In the genomic region with DNA sequence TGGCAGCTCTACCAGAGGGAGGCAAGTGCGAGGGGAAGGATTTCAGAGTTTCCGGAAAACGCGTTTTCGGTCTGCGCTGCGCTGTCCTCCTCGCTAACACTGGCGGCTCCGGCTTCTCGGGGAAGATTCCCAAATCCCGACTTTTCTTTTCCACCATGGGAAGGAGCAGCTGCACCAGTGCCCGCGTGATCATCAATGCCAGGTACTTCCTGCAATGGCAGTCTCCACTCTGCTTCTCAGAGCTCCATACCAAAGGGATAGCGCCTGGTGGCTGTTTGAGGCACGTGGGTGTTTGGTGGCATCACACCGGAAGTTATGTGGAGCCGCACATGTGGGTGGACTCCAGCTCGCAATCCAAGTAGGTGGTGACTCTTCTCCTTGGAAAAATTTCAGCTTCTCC, we compare ENCODE assay signal across 17 mouse cellular contexts. TPM values are rescaled to one million over a fixed set of nuclear protein-coding genes. Genes with fewer than 3 reads are reported as not detected.
DNase-seq lines count a peak whose midpoint lies in the region; ATAC-seq and TF ChIP-seq lines count a peak whose summit lies in the region.
"Had no signal": no experiment of that assay in that cellular context is flagged by ENCODE, and none has a peak within 500 bp of the region (broad histone marks: within the 10 kb centered on the region; RNA-seq: fewer than 3 reads in every experiment).

No protein-coding gene starts in this region.

- peak overlapping the region; percentile 21 for H3K4me3 ChIP-seq in cortical plate, adult 2 months (ENCODE audit: insufficient read depth, low read length)
- H3K4me3 ChIP-seq in midbrain, postnatal 0 days (ENCODE audit: low read depth, low read length) = no peak overlapping the region
- H3K4me3 ChIP-seq: lung, embryonic 15.5 days; neural tube, embryonic 15.5 days had no signal

- H3K4me1 ChIP-seq in cortical plate, adult 2 months (ENCODE audit: control insufficient read depth, insufficient read depth, low read length) = no peaks in the 10 kb centered on the region; the same call in 1 of the 2 replicates
- no peaks in the 10 kb centered on the region for H3K4me1 ChIP-seq in midbrain, postnatal 0 days (ENCODE audit: insufficient read depth, low read length)
- H3K4me1 ChIP-seq: lung, embryonic 15.5 days; neural tube, embryonic 15.5 days had no signal

- WGBS in midbrain, postnatal 0 days = 93% methylated on average over 19 of the region's 19 CpGs

- peak; percentile 35; the same call in 1 of the 2 replicates for TF ChIP-seq POLR2A in cortical plate, adult 2 months (IDR thresholded peaks at IDR 0.05; ENCODE audit: extremely low read depth, insufficient read depth, low read length)

- no peaks in the 10 kb centered on the region for H3K9me3 ChIP-seq in midbrain, postnatal 0 days (ENCODE audit: low read length)
- H3K9me3 ChIP-seq: lung, embryonic 15.5 days; neural tube, embryonic 15.5 days had no signal

- no peaks in the 10 kb centered on the region for H3K36me3 ChIP-seq in midbrain, postnatal 0 days (ENCODE audit: insufficient read depth, low read length)
- H3K36me3 ChIP-seq: G1E; lung, embryonic 15.5 days; neural tube, embryonic 15.5 days had no signal

- peak overlapping the region; percentile 6 for H3K27ac ChIP-seq in cortical plate, adult 2 months (ENCODE audit: insufficient read depth, low read length)
- no peak overlapping the region for H3K27ac ChIP-seq in midbrain, postnatal 0 days (ENCODE audit: low read depth, low read length)
- H3K27ac ChIP-seq: hindbrain, embryonic 14.5 days; lung, embryonic 15.5 days; neural tube, embryonic 15.5 days had no signal

- ATAC-seq in midbrain, postnatal 0 days (ENCODE audit: low FRiP score) = no peak
- ATAC-seq: forebrain, embryonic 14.5 days had no signal

- no peak overlapping the region for H3K4me2 ChIP-seq in midbrain, postnatal 0 days (ENCODE audit: low read depth, low read length, poor library complexity, severe bottlenecking)
- H3K4me2 ChIP-seq: hindbrain, embryonic 14.5 days; lung, embryonic 15.5 days; neural tube, embryonic 15.5 days had no signal

- no peak overlapping the region for H3K9ac ChIP-seq in midbrain, postnatal 0 days (replicated peaks; ENCODE audit: low read length, poor library complexity, severe bottlenecking)
- H3K9ac ChIP-seq: hindbrain, embryonic 14.5 days; lung, embryonic 15.5 days; neural tube, embryonic 15.5 days had no signal

- H3K27me3 ChIP-seq in midbrain, postnatal 0 days (ENCODE audit: insufficient read depth, low read length) = no peaks in the 10 kb centered on the region
- H3K27me3 ChIP-seq: lung, embryonic 15.5 days; neural tube, embryonic 15.5 days had no signal

- peak; percentile 85 to 92 for DNase-seq in frontal cortex, postnatal 36 days (ENCODE audit: low spot score in 2 of 2)
- DNase-seq in left cerebral cortex, adult 18-20 months (ENCODE audit: low spot score in 2 of 2) = peak; percentile 74 to 84
- DNase-seq in right cerebral cortex, adult 2 months (ENCODE audit: low spot score in 2 of 2) = peak; percentile 80 to 88
- no peak for DNase-seq in adrenal gland, adult 18-20 months (ENCODE audit: low spot score in 2 of 2)
- DNase-seq in gastrocnemius, postnatal 10 days = no peak
- no peak for DNase-seq in cerebellum, postnatal 10 days
- DNase-seq in midbrain, postnatal 0 days (ENCODE audit: low spot score) = no peak
- DNase-seq: heart, adult 18-20 months; kidney, adult 18-20 months; kidney, postnatal 4 days had no signal

- no peak for TF ChIP-seq CTCF in cortical plate, adult 2 months (IDR thresholded peaks at IDR 0.05; ENCODE audit: extremely low read depth, insufficient read depth, low read length)
- TF ChIP-seq CTCF in midbrain, postnatal 0 days (IDR thresholded peaks at IDR 0.05) = no peak

RNA-seq across cellular contexts. Expression of a gene that starts 24.0 kb away (rescaled TPM):
- polyA plus RNA-seq in cortical plate, adult 2 months (2012; rRNA removed) = 50.3 and 53.3 TPM in 2 replicates
- 10 to 100 TPM; 43.9 to 54.8 TPM for total RNA-seq in left cerebral cortex, adult 18-20 months (2021)
- 10 to 100 TPM; 45.4 to 56.2 TPM for total RNA-seq in adrenal gland, adult 18-20 months (2021)
- 10 to 100 TPM; 19.8 to 27.4 TPM for total RNA-seq in gastrocnemius, postnatal 10 days (2021)
- 47.2 and 50.5 TPM in 2 replicates for total RNA-seq in midbrain, postnatal 0 days (2014; rRNA removed)
- 143 and 144 TPM in 2 replicates for polyA plus RNA-seq in midbrain, postnatal 0 days (2015; fragmentation: Nextera tagmentation; extraction: Ambion mirVana)

RNA-seq across cellular contexts. Expression of a gene that starts 38.5 kb away (rescaled TPM):
- polyA plus RNA-seq in cortical plate, adult 2 months (2012; rRNA removed) = 151 TPM in 2 replicates
- 100 to 1,000 TPM; 200 to 217 TPM for total RNA-seq in left cerebral cortex, adult 18-20 months (2021)
- total RNA-seq in adrenal gland, adult 18-20 months (2021) = 1 to 10 TPM; 2.8 to 3.7 TPM
- 1 to 10 TPM in 1 of 2 experiments, under 1 TPM in 1; 0.70 to 1.0 TPM for total RNA-seq in gastrocnemius, postnatal 10 days (2021)
- total RNA-seq in midbrain, postnatal 0 days (2014; rRNA removed) = 145 and 157 TPM in 2 replicates
- polyA plus RNA-seq in midbrain, postnatal 0 days (2015; fragmentation: Nextera tagmentation; extraction: Ambion mirVana) = 25.1 and 25.8 TPM in 2 replicates
- total RNA-seq: megakaryocyte, adult 5-6 weeks had no signal
- polyA plus RNA-seq: G1E had no signal

Comparison
In these comparisons a context has a peak if more than half of its experiments do, and no peak if none do; other contexts are left out.
1. DNase-seq: peak in frontal cortex, postnatal 36 days (2 of 2), left cerebral cortex, adult 18-20 months (2 of 2) and right cerebral cortex, adult 2 months (2 of 2); none in adrenal gland, adult 18-20 months (0 of 2), gastrocnemius, postnatal 10 days (single experiment), cerebellum, postnatal 10 days (0 of 2) and midbrain, postnatal 0 days (single experiment).
2. RNA of a gene that starts 38.5 kb away (total RNA-seq): 200 to 217 TPM in left cerebral cortex, adult 18-20 months and 145 to 157 TPM in midbrain, postnatal 0 days; 2.8 to 3.7 TPM in adrenal gland, adult 18-20 months and 0.70 to 1.0 TPM in gastrocnemius, postnatal 10 days; every median in the first group is over 10 times any median in the second.